Mouse (Mus musculus) Muller cell, postnatal 12 days (primary cell): Measurements from ENCODE around the gene 2310011J03Rik.

ENCODE experiments used
- DNase-seq: peaks from one replicate; pipeline ENCODE4 v3.0.0-alpha.2; 2015; ENCODE audit errors: inconsistent ontology term

The 2310011J03Rik gene

DNA sequence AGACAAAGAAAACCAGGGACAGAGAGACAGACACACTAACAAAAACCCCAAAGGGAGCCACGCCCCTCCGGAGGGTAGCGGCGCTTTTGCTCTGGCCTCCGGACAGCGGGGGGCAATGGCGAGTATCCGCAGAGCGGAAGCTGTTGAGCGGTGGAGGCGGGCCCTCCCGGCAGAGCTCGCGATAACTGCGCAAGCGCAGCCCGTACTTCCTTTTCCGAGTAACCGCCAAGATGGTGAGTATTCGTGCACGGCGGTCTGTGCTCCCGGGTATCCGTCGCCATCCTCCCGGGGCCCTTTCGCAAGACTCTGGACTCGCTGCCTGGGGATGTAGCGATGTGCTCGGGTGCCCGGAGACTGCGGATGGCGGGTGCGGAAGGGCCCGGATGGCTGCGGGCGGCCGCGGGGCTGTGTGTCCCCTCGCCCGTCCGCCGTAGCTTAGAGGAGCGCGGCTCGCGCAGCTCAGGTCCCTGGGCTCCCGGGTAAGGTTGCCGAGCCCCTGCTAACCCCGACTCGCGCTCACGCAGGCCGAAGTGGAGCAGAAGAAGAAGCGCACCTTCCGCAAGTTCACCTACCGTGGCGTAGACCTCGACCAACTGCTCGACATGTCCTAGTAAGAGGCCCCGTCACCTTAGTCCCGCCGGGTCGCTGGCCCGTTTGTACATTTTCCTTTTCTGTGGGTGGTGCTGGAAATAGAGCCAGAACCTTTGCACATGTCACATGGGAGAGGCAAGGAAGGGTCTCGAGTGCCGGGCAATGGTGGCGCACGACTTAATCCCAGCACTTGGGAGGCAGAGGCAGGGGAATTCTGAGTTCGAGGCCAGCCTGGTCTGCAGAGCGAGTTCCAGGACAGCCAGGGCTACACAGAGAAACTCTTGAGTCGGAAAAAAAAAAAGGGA is 27.8 kb downstream of the 2310011J03Rik start, which contains the start of gene Rps15:
TSS of gene Rps15 (plus strand) at position 203 of the 896 bp plus-strand sequence.
- DNase-seq, result peak; percentile 97

DNA sequence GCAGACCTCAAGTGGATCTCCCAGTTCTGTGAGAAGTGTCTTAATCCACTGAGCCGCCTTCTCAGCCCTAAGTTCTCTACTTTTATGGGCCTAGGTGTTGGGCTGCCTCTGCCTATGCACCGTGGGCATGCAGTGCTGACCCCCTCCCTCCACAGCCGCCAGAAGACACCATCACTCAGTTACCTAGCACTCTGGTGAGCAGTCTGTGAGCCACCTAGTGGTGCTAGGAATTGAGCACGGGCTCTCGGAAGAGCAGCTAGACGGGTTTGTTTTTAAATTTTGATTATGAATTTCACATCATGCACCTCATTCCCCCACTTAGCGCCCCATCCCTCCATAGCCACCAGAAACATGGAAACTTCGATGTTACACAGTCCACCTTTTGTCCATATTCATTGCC is 31.7 kb downstream of the 2310011J03Rik start:
- DNase-seq, result no peak

- DNase-seq, result no peak
Observed at GRCm38 (mm10) chr10:80288097-80288496, 32.2 kb downstream of the 2310011J03Rik start.

DNA sequence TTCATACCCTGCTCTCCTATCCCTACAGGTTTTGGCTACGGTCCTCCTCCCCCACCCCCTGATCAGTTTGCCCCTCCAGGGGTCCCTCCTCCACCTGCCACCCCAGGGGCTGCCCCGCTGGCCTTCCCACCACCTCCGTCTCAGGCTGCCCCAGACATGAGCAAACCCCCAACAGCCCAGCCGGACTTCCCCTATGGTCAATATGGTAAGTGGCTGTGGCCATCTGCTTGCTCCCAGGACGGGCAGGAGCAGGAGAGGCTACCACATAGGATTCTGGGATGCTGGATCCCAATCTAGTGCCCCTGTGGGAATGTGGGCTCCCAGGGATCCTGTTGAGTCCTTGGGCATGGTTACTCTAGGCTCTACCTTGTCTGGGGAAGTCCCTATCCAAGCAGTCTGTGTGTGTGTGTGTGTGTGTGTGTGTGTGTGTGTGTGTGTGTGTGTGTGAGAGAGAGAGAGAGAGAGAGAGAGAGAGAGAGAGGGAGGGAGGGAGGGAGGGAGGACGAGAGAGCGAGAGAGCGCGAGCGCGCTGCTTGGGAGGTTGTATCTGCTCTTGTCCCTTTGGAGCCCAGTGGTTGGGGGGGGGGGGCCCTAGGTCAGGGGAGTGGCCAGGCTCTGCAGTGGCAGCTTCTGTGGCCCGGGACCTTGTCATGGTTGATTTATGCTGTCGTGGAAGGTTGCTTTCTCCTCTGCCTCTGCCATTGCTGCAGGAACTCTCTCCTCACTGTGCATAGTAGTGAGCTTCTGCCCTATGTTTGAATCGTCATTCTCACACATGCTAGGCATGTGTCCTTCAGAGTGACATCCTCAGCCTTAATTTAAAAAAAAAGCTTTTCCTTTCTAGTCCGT is 34.9 kb downstream of the 2310011J03Rik start:
- DNase-seq, result no peak

GRCm38 (mm10) chr10:80282481-80283441 is 37.6 kb downstream of the 2310011J03Rik start:
- DNase-seq, result no peak

GRCm38 (mm10) chr10:80281921-80282371 is 38.4 kb downstream of the 2310011J03Rik start:
- DNase-seq, result peak; percentile 70

DNA sequence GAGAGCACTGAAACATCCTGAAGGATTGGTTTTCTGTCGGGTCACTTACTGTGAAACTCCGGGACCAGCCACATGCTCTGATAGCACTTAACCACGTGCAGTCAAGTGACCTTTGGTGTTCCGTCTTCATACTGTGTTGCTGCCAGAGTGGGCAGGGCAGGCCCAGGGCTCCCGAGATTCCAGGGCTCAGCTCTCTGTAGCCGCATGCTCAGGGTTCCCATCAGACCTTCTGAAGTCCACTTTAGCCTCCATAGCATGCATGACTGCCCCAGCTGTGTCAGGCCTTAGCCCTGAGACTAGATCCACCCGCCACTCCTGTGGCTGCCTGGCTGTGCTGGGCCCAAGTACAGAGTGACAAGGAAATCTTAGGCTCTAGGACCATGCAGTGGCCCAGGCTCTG is 39.0 kb downstream of the 2310011J03Rik start:
- peak; percentile 52 for DNase-seq

GRCm38 (mm10) chr10:80279273-80279672 is 41.1 kb downstream of the 2310011J03Rik start:
- DNase-seq, result no peak

- DNase-seq, result no peak
Observed at GRCm38 (mm10) chr10:80278390-80278789, 41.9 kb downstream of the 2310011J03Rik start.

DNA sequence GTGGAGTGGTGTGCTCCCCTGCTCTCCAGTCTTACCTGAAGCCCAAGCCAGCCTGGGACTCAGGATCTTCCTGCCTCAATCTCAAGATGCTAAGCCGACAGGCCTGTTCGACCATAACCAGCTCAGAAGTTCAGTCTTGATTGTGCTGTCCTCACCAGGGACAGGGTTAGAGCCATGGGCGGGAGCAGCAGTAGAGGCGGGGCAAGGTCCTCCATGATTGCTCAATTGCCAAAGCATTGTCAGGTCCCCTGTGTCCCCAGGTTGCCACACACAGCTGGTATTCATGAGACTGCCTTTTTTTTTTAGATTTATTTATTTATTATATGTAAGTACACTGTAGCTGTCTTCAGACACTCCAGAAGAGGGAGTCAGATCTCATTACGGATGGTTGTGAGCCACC is 44.1 kb downstream of the 2310011J03Rik start:
- no peak for DNase-seq

GRCm38 (mm10) chr10:80273847-80274246 is 46.5 kb downstream of the 2310011J03Rik start:
- no peak for DNase-seq

- DNase-seq, result no peak
Observed at GRCm38 (mm10) chr10:80271870-80272585, 48.3 kb downstream of the 2310011J03Rik start.

- DNase-seq, result no peak
Observed at GRCm38 (mm10) chr10:80271186-80271843, 49.0 kb downstream of the 2310011J03Rik start.

- no peak for DNase-seq
Observed at GRCm38 (mm10) chr10:80270734-80271181, 49.6 kb downstream of the 2310011J03Rik start.

DNA sequence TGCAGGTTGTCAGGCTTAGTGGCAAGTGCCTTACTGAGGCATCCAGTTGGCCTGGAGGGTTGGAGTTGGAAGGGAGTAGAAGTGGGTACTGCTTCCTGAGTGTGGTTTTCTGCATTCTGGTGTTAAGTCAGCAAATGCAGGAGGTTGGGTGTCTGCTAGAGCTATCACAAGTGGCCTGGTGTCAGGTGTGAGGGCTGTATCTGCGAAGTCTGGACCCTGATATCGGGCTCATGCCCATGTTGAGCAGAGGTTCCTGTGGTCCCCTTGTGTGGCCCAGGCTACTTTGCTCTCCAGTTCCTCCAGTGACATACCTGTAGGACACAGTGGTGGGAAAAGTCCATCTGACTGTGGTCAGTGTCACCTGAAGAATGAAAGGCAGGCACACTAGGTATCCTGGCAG is 50.2 kb downstream of the 2310011J03Rik start:
- no peak for DNase-seq
